Mouse (Mus musculus) kidney, postnatal 4 days (tissue): ENCODE data around the gene Aqr.

Experiments
- DNase-seq, 2 experiments: peaks; one replicate each; pipeline ENCODE4 v3.0.0; 2021; ENCODE audit warnings: mixed read lengths in 2 of 2

Aqr gene

DNA sequence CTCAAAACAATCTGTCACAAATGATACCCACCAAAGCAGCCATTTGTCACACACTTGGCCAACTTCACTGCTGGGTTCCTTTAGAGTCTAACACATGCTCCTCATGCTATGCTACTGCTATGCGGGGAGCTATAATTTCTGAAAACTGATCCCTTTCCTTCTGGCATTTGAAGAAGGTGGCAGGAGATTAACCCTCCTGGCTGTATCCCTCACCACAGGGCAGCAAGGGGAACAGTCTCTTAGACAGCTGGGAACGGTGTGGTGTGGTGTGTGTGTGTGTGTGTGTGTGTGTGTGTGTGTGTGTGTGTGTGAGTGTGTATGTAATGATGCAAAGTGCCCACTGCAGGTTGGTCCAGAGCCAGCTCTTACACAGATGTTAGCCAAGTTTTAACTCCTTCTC, 51.0 kb downstream of the Aqr start:
- DNase-seq, result no peak

DNA sequence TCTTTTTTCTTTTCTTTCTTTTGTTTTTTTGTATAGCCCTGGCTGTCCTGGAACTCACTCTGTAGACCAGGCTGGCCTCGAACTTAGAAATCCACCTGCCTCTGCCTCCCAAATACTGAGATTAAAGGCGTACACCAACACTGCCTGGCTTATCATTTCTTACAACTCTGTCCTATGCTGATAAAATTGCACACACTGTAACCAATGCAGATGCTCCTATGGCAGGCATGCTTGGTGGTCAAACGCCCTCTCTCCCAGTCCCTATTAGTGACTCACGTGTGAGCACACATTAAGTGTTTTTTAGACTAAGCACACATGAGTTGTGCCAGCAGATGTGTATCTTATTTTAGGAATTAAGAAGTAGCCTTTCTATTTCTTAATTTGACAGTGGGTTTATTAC, 53.5 kb downstream of the Aqr start:
- no peak for DNase-seq

DNA sequence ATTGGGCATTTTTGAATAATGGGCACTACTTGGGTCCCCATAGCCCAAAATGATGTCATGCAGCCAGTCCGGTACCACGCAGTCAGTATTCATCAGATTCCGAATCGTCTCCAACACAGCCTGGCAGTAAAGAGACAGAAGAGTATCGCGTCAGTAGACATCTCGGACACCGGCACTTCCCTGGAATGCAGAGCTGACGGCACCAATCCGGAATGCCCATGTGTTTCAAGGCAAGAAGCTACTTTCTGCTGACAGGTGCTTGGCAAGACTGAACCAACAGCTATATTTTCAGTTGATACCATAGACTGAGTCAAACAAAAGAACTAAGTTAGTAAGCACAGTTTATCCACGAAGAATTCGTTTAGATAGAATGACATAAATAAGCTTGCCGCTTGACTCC, 56.2 kb downstream of the Aqr start:
- DNase-seq, result no peak

DNA sequence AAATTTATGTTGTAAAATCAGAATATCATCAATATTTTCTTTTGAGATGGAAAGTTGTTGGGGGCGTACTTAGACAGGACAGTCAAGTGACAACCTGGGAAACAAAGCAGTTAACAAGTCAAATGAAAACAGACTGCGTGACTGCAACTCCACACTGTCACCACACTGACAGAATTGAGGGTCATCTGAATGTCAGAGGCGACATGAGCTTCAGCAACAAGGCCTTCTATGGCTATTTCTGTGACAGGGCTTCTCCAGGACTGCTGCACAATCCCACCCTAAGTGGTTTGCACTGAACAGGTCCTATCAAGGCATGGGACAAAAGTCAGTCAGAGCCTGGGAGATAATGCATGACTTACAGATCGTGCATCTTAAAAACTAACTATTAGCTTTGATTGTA, 63.5 kb downstream of the Aqr start:
- DNase-seq, result no peak

DNA sequence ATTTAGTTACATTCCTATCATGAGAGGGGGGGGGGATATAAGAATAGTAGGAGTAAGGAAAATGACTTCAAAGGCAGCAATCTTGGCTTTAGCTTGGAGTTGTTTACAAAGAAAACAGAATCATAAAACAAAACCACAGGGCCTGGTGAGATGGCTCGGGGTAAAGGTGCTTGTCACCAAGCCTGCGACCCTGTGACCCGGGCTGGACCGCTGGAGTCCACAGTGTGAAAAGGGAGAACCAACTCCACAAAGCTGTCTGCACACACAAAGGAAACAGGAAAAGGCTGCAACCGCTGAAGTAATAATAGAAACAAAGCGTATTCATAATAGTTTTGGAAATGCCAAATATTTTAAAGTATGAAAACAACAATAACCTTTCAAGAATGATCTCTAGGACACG, 67.4 kb downstream of the Aqr start:
- peak; percentile 23 to 28 for DNase-seq

DNA sequence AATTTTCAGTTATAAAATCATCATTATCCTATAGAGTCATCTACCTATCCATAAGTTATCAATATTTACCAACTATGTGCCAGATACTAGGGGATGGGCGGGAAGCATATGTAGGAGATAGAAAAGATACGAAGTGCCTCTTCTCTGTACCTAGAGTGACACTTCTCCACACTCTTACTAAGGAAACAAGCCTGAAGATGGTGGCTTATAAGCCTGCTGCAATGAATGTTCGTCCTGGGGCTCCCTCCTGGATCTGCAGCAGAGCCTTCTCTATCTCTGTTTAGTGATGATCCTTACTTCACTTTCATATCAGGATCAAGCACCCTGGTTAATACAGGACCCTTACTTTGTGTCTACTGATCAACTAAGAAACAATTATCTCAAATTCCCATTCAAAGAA, 69.2 kb downstream of the Aqr start:
- no peak for DNase-seq

DNA sequence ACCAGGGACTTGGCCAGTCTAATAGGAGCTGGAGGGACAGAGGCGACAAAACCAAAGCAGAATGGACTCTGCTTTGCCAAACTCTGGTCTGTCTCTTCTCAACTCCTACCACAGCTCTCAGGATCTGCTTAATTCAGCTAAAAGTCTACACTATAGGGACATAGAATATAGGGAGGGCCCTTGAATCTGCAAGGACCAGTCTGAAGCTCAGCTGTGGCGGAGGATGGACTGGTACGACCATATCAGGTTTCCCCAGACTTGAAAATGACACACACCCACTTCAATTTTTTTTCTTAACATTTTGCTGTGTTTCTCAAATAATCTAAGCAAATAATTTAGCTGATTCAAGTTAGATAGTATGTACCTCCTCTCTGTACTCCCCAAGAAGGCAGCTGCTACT, 69.6 kb downstream of the Aqr start:
- no peak for DNase-seq

DNA sequence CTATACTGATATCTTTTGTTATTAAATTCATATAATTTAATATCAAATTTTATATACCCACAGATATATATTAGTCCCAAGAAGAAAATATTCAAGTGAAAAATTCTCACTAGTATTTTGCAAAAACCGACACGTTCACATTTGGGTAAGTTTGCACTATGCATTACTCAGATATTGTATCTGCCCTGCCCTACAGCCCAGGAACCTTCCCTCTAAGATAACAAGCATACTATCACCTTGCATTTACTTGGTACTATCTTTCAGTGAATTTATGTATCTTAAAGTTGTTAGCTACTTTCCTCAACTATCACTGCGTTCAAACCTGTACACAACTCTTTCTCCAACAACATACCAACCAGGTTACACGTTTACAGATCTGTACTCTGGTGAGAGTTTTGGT, 71.3 kb downstream of the Aqr start:
- DNase-seq, result no peak

DNA sequence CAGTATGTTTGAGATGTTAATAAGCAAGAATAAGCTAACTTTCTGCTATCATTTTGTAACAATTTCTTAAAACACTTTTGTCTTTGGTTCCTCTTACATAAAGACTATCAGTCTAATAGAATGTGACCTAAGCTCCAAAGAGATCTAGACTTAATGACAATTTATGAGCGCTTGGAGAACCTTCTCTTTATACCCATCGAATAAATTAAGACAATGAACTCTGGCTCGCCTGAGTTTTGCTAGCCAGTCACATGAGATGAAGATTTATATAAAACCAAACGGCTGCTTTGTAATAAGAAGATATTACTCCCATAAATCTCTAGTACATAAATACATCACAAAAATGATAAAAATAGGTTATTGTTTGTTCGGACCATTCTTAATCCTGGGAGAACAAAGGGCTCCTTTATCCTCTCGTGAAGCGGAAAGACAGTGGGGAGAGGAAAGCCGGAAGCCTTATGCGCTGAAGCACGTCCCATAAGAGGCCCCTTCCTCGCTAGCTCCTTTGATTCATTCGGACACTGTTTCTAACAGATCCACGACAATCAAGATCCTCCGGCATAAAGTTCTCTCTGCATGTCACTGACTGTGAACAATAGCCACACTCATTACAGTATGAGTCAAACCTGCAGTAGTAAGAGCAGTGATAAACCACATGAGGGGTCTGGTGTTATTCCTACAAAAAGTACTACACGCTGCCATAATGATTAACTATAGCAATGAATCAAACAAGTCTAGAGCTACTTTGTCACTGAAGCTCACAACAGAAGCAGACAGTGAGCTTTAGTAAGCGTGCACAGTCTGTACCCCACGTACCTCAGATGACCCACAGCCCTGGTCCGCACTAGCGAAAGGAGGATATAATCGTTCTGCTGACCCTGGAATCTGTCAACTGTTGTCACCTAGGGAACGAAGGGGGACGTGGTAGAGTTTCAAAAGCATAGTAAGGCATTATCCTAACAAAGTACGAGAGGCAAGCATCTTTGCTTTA, 79.2 kb downstream of the Aqr start:
- no peak for DNase-seq

DNA sequence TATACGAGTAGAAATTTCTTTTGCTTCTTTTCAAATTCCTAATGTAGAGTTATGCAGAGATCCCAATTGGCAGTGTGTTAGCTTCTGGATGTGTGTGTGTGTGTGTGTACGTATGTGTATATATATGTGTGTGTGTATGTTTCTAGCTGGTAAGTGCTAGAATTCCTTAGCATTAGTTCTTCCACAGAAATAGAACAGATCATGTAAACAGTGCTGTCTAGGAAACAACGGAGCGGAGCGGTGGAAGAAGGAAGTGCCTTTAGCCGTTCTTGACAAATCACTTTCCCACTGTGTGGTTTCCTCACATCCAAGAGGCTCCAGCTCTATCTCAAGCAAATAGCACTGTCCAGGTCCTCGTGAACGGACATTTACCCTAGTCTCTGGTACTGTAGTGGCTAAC, 80.4 kb downstream of the Aqr start:
- no peak for DNase-seq

DNA sequence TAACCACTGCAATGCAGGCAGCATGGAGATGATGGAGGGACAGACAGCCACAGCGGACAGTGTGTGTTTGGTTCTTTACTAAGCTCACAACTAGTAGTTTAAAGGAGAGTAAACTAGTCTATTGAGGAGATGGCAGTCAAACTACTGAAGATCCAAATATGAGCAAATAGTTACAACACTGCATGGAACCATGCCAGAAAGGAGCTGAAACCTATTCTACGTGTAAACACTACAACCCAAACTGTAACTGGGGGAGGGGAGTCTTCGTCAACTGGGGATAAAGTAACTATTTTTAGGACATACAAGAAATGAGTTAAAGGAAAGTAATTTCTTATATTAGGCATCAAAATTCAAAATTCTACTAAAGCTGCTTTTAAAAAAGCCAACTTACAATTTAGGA, 84.4 kb downstream of the Aqr start:
- DNase-seq, result no peak

DNA sequence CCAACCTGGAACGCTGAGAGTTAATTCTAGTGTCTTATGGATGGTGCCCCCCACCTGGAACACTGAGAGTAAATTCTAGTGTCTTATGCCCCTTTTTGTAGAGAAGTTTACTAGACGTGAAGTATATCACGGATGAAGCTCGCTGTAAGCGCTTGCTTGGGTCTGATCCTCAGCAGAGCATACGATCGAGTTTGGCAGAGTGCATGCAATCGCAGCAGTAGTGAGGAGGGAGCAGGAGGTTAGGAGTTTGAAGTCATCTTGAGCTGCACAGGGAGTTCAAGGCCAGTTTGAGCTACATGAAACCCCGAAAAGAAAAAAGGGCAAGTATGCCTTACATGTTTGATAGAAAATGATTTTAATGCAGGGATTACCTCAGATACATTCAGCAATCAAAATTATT, 86.0 kb downstream of the Aqr start:
- DNase-seq, result no peak

DNA sequence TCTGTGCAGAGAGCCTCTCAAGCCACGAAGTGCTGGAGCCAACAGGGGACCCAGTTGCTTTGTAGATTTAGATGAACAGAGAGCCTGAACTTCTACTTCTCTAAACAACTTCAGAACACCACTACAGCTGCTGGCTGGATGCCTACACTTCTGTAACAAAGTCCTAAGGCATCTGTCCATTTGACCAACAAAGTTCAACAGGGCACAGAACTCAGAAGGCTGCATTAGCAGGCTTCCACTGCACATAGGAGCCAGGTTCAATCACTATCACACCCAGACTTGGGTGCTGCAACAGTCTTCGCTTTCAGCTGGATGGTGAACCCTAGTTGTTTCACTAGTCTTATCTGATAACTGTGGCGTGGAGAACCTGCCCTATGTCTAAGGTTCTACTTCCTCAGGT, 87.0 kb downstream of the Aqr start:
- DNase-seq, result no peak

DNA sequence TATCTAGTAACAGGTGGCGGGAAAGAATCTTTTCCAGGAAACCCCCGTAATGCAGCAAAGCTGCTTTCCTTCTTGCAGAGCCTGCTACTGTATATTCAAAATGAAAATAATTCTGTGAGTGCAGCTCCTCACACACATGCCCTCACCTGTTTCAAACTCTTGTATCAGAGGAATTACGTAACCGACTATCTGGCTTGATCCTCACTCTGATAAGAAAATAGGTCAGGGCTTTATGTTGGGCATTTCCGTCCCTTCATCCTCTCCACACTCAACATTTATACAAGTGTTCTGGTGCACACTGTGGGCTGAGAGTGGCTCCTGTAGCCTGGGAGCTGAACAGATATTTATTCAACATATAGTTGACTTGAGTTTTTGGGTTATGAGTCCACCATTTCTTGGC, 87.7 kb downstream of the Aqr start:
- no peak for DNase-seq

DNA sequence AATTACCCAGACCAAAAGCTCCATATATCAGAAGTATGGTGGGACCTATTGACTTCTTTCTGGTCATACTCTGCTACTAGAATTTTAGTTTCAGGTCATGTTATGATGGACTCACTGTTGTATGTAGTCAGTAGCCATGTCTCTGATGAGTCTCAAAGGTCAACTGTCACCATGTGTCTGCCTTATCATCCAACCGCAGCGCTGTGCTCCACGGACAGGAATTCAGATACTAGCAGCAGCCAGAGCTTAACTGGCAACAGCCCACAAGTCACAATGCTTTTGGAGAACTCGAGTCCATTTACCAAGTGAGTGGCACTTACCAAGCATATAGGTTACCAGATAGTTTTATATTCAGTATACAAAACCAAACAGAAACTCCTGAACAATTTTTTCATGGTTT, 89.2 kb downstream of the Aqr start:
- no peak for DNase-seq

DNA sequence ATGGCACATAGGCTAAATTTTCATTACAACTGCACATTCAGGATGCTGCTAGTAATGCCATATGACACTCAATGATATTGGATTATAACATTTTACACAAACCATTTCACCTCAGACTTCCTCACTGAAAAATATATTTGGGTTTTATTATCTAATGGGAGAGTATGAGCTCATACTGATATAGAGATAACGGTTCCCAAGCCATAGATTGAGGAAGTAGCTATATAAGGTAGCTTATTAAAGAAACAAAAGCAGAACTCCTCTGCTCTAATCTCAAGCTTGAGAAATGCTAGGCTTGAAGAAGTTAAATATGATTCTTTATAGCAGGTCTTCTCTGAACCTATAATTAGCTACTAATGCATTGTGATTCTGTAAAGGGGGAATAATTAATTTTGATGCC, 90.3 kb downstream of the Aqr start:
- no peak for DNase-seq

DNA sequence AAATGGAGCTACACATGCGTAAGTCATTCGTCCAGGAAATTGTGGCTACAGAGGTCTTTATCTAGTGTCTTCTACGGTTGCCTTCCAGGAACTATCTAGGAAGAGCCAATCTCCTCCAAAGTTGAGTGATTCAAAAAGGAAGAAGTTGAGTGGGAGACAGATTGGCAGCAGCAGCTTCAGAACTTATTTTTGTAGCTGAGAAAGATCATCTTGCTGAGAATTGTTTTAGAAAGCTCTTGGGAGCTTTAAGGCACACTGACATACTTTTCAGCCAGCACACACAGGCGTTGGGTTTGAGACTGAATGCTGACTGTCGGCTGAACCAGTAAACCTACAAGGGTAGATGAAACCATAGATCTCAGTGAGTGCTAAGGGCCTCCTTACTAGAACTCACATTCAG, 91.5 kb downstream of the Aqr start:
- no peak for DNase-seq

DNA sequence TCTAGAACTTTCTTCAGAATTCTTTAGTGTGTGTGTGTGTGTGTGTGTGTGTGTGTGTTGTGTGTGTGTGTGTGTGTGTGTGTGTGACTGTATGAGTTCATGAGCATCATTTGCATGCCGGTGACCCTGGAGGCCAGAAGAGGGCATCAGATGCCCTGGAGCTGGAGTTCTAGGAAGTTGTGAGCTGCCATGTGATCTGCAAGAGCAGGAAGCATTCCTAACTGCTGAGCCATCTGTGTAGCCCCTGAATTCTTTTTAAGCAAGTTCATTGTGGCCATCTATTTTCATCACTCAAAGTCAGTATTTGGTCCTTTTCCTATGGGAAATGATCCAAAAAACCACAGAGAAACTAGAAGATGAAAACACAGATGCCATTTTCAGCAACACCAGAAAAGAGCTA, 92.1 kb downstream of the Aqr start:
- DNase-seq, result no peak

DNA sequence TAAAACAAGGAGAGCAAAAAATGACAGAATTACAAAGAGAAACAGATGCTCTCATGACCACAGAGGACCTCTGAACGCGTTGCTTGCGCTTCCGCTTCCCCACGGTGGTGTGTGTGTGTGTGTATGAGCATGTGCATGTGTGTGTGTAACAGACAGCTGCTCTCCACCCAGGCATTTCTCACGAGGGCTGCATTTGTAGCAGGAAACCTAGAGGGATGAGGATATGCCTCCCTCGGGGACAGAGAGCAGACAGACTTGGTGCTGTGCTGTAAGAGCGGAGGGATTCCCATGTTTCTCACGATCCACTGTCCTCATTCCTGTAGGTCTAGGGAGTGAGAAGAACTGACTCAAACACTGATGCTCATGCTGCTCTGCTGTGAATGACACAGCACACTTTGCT, 93.2 kb downstream of the Aqr start:
- no peak for DNase-seq

DNA sequence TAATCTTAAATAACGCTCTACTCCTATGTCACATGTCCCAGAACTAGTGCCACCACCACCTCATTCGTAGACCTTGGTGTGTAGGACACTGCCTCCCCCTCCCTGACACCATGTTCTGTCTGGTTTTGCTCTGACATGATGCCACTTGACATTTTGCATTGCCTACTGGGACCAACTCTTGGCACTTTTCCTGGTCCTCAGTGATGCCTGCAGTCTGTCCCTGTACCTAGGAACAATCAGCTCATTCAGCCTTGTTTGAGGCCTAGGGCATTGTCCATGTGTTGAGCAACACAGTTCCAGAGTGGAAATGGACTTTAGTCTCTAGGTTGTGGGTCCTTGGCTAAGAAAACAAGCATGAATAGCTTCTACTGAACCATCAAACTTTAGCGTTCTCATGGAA, 97.0 kb downstream of the Aqr start:
- DNase-seq, result no peak

DNA sequence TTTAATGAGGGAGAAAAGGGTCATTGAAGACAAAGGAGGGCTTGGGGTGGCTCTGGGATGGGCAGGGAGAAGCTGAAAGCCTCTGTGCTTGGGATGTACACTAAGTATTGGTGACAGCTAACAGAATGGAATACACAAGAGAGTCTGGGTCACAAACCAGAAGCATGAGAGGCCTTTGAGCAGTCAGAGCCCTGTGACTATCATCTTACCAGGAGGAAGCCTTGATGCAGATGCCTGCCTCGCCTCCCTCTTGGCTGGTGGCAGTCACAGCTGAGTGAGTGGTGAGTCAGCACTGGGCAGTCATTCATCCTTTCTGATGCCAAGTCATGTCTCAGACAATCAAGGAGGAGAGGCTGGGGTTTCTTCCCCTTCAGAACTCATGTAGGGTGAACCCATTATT, 99.6 kb downstream of the Aqr start:
- no peak for DNase-seq

DNA sequence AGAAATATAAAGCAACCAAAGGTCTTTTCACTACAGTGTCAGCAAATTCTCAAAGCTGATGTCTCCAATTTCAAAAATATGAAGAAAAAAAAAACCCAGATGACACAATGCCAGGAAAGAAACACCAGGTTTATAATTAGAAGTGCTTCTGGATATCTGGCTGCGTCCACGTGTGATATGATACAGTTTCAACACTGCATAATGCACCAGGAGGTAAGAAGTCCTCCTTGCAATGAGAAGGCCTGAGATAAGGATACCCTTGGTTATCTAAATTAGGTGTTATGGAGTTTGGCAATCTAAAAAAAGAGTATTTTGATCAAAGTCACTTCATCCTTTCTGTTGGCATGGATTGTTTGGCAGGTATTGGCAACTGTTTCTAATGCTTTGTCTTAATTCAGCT, 114.9 kb downstream of the Aqr start:
- DNase-seq, result no peak

DNA sequence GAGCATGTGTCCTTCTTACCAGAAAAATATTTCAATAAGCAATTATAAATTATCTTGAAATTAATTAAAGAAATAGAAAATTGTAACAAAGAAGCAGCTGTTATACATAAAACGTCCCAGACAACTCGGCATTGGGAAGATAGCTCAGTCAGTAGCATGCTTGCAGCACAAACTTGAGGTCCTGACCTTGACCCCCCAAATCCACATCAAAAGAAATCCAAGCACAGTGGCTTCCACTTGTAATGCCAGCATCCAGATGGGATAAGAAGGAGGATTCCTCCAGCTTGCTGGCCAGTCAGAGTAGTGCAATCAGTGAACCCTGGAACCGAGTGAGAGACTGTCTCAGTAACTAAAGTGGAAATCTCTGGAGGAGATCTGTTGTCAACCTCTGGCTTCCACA, 120.6 kb downstream of the Aqr start:
- no peak for DNase-seq

DNA sequence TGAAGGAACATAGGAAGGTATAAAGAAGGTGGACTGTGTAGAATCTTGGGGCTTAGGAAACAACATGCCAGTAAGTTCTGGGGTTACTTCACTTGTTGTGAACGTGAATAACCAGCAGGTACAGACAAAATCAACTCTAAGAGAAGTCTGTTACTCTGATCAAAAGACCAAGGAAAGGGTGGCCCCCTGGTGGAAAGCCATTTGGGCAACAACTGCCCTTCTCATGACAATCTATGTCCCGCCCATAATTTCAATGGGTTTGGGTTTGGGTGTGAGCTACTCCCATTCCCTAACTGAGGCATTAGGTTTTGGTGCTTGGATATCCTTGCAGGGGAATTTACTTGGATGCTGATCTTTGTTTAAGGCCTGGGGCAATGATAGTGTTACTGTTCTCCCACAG, 122.8 kb downstream of the Aqr start:
- no peak for DNase-seq

DNA sequence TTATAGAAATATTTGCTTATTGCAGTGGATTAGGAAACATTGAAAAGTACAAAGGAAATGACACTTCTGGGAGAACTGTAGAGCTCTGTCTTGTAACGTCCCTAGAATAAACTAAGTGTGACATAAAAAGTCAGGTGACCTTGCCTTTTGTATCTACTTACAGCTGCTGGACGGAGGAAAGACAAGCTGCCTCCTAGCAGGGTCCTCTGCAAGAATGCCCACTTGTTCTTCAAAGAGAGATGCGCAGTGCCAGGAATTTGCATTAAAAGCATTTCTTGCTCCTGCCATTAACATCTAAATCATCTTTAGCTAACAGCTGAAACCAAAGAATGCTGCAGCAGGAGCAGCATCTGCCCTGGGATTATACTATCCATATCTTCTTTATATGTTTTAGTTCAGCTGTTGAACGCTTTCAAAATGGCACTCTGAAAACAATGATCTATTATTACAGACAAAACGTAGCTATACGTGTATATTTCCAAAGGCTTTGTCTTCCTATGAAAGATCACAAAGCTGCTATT, 126.7 kb downstream of the Aqr start:
- no peak for DNase-seq
